Mouse (Mus musculus): ENCODE data around the gene Uap1l1.

GRCm38 (mm10) chr2:25311491-25311891, 54.0 kb downstream of the Uap1l1 start:
- no peak for TF ChIP-seq MAZ (IDR thresholded peaks at IDR 0.05; ENCODE audit: low read depth, low read length)
- TF ChIP-seq EP300 (IDR thresholded peaks at IDR 0.05; ENCODE audit: low read depth in 1 of 2, low read length in 2 of 2), result no peak
- TF ChIP-seq CTCF (IDR thresholded peaks at IDR 0.05 in 2 of 3, conservative IDR thresholded peaks at IDR 0.05 in 1 of 3; ENCODE audit: control insufficient read depth in 1 of 3, insufficient read depth in 1 of 3, low read depth in 2 of 3, low read length in 3 of 3, poor library complexity in 1 of 3, severe bottlenecking in 1 of 3), result no peak
- no peak for TF ChIP-seq ZMIZ1 (IDR thresholded peaks at IDR 0.05; ENCODE audit: low read depth, low read length)
- no peak for TF ChIP-seq RAD21 (IDR thresholded peaks at IDR 0.05; ENCODE audit: low read depth, low read length)
- no peak for TF ChIP-seq ZNF384 (IDR thresholded peaks at IDR 0.05; ENCODE audit: low read depth, low read length)
- TF ChIP-seq SIN3A (IDR thresholded peaks at IDR 0.05; ENCODE audit: low read length), result no peak
- TF ChIP-seq POLR2A (IDR thresholded peaks at IDR 0.05; ENCODE audit: control insufficient read depth in 1 of 2, insufficient read depth in 1 of 2, low read depth in 1 of 2, low read length in 2 of 2, poor library complexity in 1 of 2), result no peak
- TF ChIP-seq TBP (IDR thresholded peaks at IDR 0.05; ENCODE audit: low read depth, low read length), result no peak
- TF ChIP-seq UBTF (IDR thresholded peaks at IDR 0.05; ENCODE audit: borderline replicate concordance, insufficient read depth, low read depth, low read length), result no peak
- TF ChIP-seq MAFK (IDR thresholded peaks at IDR 0.05; ENCODE audit: borderline replicate concordance, low read depth, low read length), result no peak
- no peak for TF ChIP-seq ETS1 (IDR thresholded peaks at IDR 0.05; ENCODE audit: low read depth, low read length)

Data from MEL (cell line).